Mouse (Mus musculus): Measurements from ENCODE around the gene Epb41l1. TPM values are rescaled to one million over a fixed set of nuclear protein-coding genes. Genes with fewer than 3 reads are reported as not detected.

The Epb41l1 gene
- total and polyA plus RNA-seq, 2 experiments from 2014 or later, result 0.45 to 28.2 TPM

DNA sequence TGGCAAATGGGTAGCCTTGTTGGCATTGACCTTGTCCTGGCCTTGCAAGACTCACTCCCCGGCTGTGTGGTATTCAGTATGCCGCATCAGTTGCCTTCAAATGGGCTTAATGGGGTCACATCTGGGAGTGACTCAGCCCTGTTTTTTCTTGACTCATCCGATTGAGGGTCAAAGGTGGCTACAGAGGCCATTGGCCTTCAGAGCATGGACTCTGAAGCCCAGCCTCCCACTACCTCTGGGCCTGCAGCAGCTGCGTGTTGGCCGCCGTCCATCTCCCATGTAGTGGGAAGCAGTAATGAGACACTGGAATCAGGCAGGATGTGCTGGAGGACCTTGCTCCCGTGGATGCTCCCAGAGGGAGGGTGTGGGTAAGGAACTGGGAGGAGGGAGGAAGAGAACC is 33.1 kb downstream of the Epb41l1 start:
- TF ChIP-seq CTCF (IDR thresholded peaks at IDR 0.05; ENCODE audit: low read depth) (no peak), EP300 (IDR thresholded peaks at IDR 0.05; ENCODE audit: low read depth) (no peak)
- Histone ChIP-seq H3K4me2 (ENCODE audit: low read depth, low read length) (no peak overlapping the region), H3K36me3 (replicated peaks; ENCODE audit: control insufficient read depth, insufficient read depth, low read length) (no peaks in the 10 kb centered on the region), H3K9ac (replicated peaks; ENCODE audit: low read depth, low read length) (no peak overlapping the region), H3K27ac (ENCODE audit: low read depth) (no peak overlapping the region), H3K4me1 (ENCODE audit: control insufficient read depth, insufficient read depth) (0 out of 2 replicates have a peak, but pooled peaks cover 7% of the 10 kb centered on the region), H3K4me3 (ENCODE audit: low read depth, low read length) (no peak overlapping the region), H3K27me3 (ENCODE audit: control insufficient read depth, insufficient read depth, low read length) (no peaks in the 10 kb centered on the region), H3K9me3 (replicated peaks; ENCODE audit: control insufficient read depth, low read length) (no peaks in the 10 kb centered on the region)
- WGBS, result 60% methylated on average over 7 of the region's 7 CpGs
- DNase-seq (ENCODE audit: low spot score), result no peak
- ATAC-seq (ENCODE audit: insufficient read depth, low read depth), result peak; percentile 49; the same call in 1 of the 2 replicates

GRCm38 (mm10) chr2:156455508-156456108 is 34.9 kb downstream of the Epb41l1 start:
- no peak for ATAC-seq (ENCODE audit: insufficient read depth, low read depth)
- DNase-seq (ENCODE audit: low spot score), result no peak
- no peaks in the 10 kb centered on the region for H3K27me3 ChIP-seq (ENCODE audit: control insufficient read depth, insufficient read depth, low read length)
- no peaks in the 10 kb centered on the region for H3K36me3 ChIP-seq (replicated peaks; ENCODE audit: control insufficient read depth, insufficient read depth, low read length)
- WGBS, result 85% methylated on average over 9 of the region's 9 CpGs
- no peak overlapping the region for H3K4me2 ChIP-seq (ENCODE audit: low read depth, low read length)
- H3K27ac ChIP-seq (ENCODE audit: low read depth), result no peak overlapping the region
- no peak overlapping the region for H3K4me3 ChIP-seq (ENCODE audit: low read depth, low read length)
- no peak for TF ChIP-seq EP300 (IDR thresholded peaks at IDR 0.05; ENCODE audit: low read depth)
- TF ChIP-seq CTCF (IDR thresholded peaks at IDR 0.05; ENCODE audit: low read depth), result no peak
- 0 out of 2 replicates have a peak, but pooled peaks cover 7% of the 10 kb centered on the region for H3K4me1 ChIP-seq (ENCODE audit: control insufficient read depth, insufficient read depth)
- H3K9me3 ChIP-seq (replicated peaks; ENCODE audit: control insufficient read depth, low read length), result no peaks in the 10 kb centered on the region
- no peak overlapping the region for H3K9ac ChIP-seq (replicated peaks; ENCODE audit: low read depth, low read length)

- no peak for DNase-seq (ENCODE audit: low spot score)
- Histone ChIP-seq H3K9me3 (replicated peaks; ENCODE audit: control insufficient read depth, low read length) (no peaks in the 10 kb centered on the region), H3K4me1 (ENCODE audit: control insufficient read depth, insufficient read depth) (0 out of 2 replicates have a peak, but pooled peaks cover 7% of the 10 kb centered on the region), H3K9ac (replicated peaks; ENCODE audit: low read depth, low read length) (no peak overlapping the region), H3K27me3 (ENCODE audit: control insufficient read depth, insufficient read depth, low read length) (no peaks in the 10 kb centered on the region), H3K4me2 (ENCODE audit: low read depth, low read length) (no peak overlapping the region), H3K36me3 (replicated peaks; ENCODE audit: control insufficient read depth, insufficient read depth, low read length) (no peaks in the 10 kb centered on the region), H3K4me3 (ENCODE audit: low read depth, low read length) (no peak overlapping the region), H3K27ac (ENCODE audit: low read depth) (no peak overlapping the region)
- 80% methylated on average over 14 of the region's 14 CpGs for WGBS
- no peak for TF ChIP-seq EP300 (IDR thresholded peaks at IDR 0.05; ENCODE audit: low read depth)
- no peak for TF ChIP-seq CTCF (IDR thresholded peaks at IDR 0.05; ENCODE audit: low read depth)
- ATAC-seq (ENCODE audit: insufficient read depth, low read depth), result no peak
These were observed 36.0 kb downstream of the Epb41l1 start for GRCm38 (mm10) chr2:156456386-156457342.

- ATAC-seq (ENCODE audit: insufficient read depth, low read depth) (peak; percentile 66), DNase-seq (ENCODE audit: low spot score) (no peak)
- H3K9me3 ChIP-seq (replicated peaks; ENCODE audit: control insufficient read depth, low read length), result no peaks in the 10 kb centered on the region
These were observed 36.6 kb downstream of the Epb41l1 start for GRCm38 (mm10) chr2:156457343-156457717.

GRCm38 (mm10) chr2:156460470-156460869 is 39.8 kb downstream of the Epb41l1 start:
- Histone ChIP-seq H3K27me3 (ENCODE audit: control insufficient read depth, insufficient read depth, low read length) (no peaks in the 10 kb centered on the region), H3K4me2 (ENCODE audit: low read depth, low read length) (no peak overlapping the region), H3K9me3 (replicated peaks; ENCODE audit: control insufficient read depth, low read length) (no peaks in the 10 kb centered on the region), H3K4me1 (ENCODE audit: control insufficient read depth, insufficient read depth) (peaks cover 13% of the 10 kb centered on the region; the same call in 1 of the 2 replicates), H3K36me3 (replicated peaks; ENCODE audit: control insufficient read depth, insufficient read depth, low read length) (no peaks in the 10 kb centered on the region), H3K9ac (replicated peaks; ENCODE audit: low read depth, low read length) (no peak overlapping the region), H3K27ac (ENCODE audit: low read depth) (no peak overlapping the region), H3K4me3 (ENCODE audit: low read depth, low read length) (no peak overlapping the region)
- 26% methylated on average over 14 of the region's 14 CpGs for WGBS
- DNase-seq (ENCODE audit: low spot score), result no peak
- ATAC-seq (ENCODE audit: insufficient read depth, low read depth), result no peak
- TF ChIP-seq CTCF (IDR thresholded peaks at IDR 0.05; ENCODE audit: low read depth), result peak; percentile 54
- TF ChIP-seq EP300 (IDR thresholded peaks at IDR 0.05; ENCODE audit: low read depth), result no peak

More at GRCm38 (mm10) chr2:156457343-156457717, 36.6 kb downstream of the Epb41l1 start:
- H3K9ac ChIP-seq (replicated peaks; ENCODE audit: low read depth, low read length), result no peak overlapping the region
- H3K4me3 ChIP-seq (ENCODE audit: low read depth, low read length), result no peak overlapping the region
- no peaks in the 10 kb centered on the region for H3K36me3 ChIP-seq (replicated peaks; ENCODE audit: control insufficient read depth, insufficient read depth, low read length)
- TF ChIP-seq CTCF (IDR thresholded peaks at IDR 0.05; ENCODE audit: low read depth) (no peak), EP300 (IDR thresholded peaks at IDR 0.05; ENCODE audit: low read depth) (no peak)
- no peaks in the 10 kb centered on the region for H3K27me3 ChIP-seq (ENCODE audit: control insufficient read depth, insufficient read depth, low read length)
- no peak overlapping the region for H3K27ac ChIP-seq (ENCODE audit: low read depth)
- H3K4me2 ChIP-seq (ENCODE audit: low read depth, low read length), result no peak overlapping the region
- WGBS, result 27% methylated on average over 4 of the region's 4 CpGs
- 0 out of 2 replicates have a peak, but pooled peaks cover 7% of the 10 kb centered on the region for H3K4me1 ChIP-seq (ENCODE audit: control insufficient read depth, insufficient read depth)
